Mouse (Mus musculus): ENCODE results near the gene Scn4b.

Gene Scn4b

GRCm38 (mm10) chr9:45122209-45122761 lies 15.9 kb upstream of the Scn4b start:
- no peak for ATAC-seq (ENCODE audit: insufficient number of reproducible peaks, low FRiP score, low TSS enrichment)

DNA sequence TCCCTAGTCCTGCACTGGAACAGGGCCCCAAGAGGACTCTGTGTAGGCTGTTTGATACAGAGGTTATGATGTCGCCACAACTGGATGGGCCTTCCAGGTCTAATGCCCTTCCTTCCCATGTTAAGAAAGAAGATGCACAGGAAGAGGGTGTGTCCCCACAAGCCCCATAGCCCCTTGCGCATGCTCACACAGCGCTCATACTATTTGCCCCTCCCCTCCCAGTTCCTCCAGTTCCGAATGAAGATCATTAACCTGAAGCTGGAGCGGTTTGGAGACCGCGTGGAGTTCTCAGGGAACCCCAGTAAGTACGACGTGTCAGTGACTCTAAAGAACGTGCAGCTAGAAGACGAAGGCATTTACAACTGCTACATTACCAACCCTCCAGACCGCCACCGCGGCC lies 13.0 kb upstream of the Scn4b start:
- ATAC-seq (ENCODE audit: insufficient number of reproducible peaks, low FRiP score, low TSS enrichment): no peak

- ATAC-seq (ENCODE audit: insufficient number of reproducible peaks, low FRiP score, low TSS enrichment): no peak
Measured at GRCm38 (mm10) chr9:45126941-45127340, 11.3 kb upstream of the Scn4b start.

- no peak for ATAC-seq (ENCODE audit: insufficient number of reproducible peaks, low FRiP score, low TSS enrichment)
Measured at GRCm38 (mm10) chr9:45130119-45130518, 8.1 kb upstream of the Scn4b start.

GRCm38 (mm10) chr9:45133484-45134310 lies 4.5 kb upstream of the Scn4b start:
- ATAC-seq (ENCODE audit: insufficient number of reproducible peaks, low FRiP score, low TSS enrichment): 0 out of 2 replicates have a peak, but pooled peaks have one; percentile 65

DNA sequence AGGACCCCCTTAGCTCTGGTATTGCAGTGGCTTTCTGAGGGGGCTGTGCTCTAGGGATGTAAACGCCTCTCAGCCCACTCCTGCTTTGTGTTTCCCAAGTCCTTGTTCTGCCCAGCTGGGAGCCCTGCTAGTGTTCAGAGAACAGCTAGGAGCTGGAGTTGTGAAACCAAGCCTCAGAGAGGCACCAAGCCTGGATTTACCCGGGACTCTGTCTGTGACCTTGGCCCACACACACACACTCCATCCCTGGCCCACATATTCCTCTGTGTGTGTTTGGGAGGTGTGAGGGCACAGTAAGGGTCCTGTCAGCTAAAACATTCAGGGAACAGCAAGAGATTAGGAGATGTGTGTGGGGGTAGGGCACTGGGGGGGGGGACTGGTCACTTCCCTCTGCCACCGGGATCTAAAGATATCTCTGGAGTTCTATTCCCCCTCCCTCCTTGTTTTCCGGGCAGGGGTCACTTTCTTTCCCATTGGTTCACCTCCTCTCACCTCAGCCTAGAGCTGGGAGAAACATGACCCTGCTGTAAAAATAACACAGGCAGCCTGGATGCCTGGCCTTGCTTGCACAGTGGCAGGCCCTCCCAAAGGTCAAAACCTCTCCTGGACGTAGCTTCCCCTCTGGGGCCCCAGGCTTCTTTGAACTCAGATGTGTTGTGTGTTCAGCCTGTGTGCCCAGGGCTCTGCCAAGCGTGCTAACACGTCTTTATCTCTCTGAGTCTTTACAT lies 1.6 kb upstream of the Scn4b start:
- ATAC-seq (ENCODE audit: insufficient number of reproducible peaks, low FRiP score, low TSS enrichment): no peak

DNA sequence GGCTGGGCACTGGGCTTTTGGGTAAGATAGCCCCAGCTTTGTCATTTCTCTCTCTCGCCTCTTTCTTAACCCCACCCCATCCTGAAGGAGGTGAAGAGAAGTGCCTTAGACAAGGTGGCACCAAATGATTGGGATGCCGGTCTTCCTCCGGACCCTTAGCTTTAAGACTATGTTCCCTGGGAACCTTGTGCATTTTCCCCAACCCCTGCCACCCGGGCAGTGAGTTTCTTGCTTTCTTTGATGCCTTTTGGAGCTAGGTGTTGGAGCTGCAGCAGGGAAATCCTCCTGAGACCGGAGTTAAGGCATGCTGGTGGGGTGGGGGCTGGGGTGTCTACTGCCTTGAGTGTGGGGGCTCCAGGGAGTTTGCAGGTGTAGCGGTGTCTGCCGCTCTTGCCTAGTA lies 887 bp downstream of the Scn4b start:
- ATAC-seq (ENCODE audit: insufficient number of reproducible peaks, low FRiP score, low TSS enrichment): no peak

GRCm38 (mm10) chr9:45140945-45141344 lies 2.8 kb downstream of the Scn4b start:
- ATAC-seq (ENCODE audit: insufficient number of reproducible peaks, low FRiP score, low TSS enrichment): no peak

- ATAC-seq (ENCODE audit: insufficient number of reproducible peaks, low FRiP score, low TSS enrichment): no peak
Measured at GRCm38 (mm10) chr9:45142686-45143085, 4.5 kb downstream of the Scn4b start.

GRCm38 (mm10) chr9:45145533-45146266 lies 7.5 kb downstream of the Scn4b start:
- ATAC-seq (ENCODE audit: insufficient number of reproducible peaks, low FRiP score, low TSS enrichment): peak; percentile 24; the same call in 1 of the 2 replicates

- ATAC-seq (ENCODE audit: insufficient number of reproducible peaks, low FRiP score, low TSS enrichment): peak; percentile 13; the same call in 1 of the 2 replicates
Measured at GRCm38 (mm10) chr9:45146267-45146597, 8.0 kb downstream of the Scn4b start.

DNA sequence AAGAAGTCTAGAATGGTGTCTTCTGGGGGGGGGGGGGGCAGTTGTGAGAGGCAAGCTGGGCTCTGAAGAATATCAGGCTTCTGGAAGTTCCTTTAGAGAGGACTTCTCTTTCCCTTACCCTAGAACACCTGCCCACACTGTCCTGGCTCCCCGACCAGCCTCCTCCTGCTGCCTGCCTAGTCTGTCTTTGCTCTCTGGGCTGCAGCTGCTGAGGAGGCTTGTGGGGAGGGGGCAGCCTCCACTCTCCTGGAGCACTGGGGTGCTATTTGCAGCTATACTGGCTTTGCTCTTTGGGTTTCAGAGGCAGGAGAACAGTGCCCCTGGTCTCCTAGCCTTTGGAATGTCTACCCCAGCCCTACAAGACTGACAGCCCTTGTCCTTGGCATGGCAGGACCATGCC lies 12.7 kb downstream of the Scn4b start:
- ATAC-seq (ENCODE audit: insufficient number of reproducible peaks, low FRiP score, low TSS enrichment): no peak

- ATAC-seq (ENCODE audit: insufficient number of reproducible peaks, low FRiP score, low TSS enrichment): no peak
Measured at GRCm38 (mm10) chr9:45153361-45153760, 15.2 kb downstream of the Scn4b start.

DNA sequence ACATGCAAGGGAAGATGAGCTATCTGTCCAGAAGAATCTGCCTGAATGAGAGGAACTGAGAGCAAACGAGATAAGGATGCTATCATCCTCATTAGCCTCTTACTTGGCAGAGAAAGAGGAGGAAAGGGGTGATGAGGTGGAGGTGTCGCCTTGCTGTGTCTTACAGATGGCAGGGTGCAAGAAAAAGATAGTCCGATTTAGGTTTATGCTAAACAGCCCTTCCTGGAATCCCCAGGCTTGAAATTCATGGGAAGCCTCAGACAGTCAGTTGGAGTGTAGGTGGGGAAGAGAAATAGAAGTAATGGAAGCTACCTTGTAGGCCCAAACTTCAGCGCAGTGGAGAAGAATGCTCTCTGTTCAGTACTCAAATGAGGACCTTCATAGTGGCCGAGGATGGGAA lies 29.7 kb downstream of the Scn4b start:
- ATAC-seq (ENCODE audit: insufficient number of reproducible peaks, low FRiP score, low TSS enrichment): no peak

- no peak for ATAC-seq (ENCODE audit: insufficient number of reproducible peaks, low FRiP score, low TSS enrichment)
Measured at GRCm38 (mm10) chr9:45170150-45170549, 32.0 kb downstream of the Scn4b start.

DNA sequence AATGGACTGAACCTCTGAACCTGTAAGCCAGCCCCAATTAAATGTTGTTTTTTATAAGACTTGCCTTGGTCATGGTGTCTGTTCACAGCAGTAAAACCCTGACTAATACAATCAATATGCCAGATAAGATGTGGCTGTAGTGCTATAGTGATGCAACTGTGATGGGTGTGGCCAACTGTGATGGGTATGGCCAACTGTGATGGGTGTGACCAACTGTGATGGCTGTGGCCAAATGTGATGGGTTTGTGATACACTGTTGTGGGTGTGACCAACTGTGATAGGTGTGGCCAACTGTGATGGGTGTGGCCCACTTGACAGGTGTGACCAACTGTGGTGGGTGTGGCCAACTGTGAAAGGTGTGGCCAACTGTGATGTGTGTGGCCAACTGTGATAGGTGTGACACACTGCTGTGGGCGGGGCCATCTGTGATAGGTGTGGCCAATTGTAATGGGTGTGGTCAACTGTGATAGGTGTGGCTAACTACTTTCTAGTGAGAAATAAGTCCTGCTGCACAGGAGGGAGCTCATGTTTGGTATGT lies 32.9 kb downstream of the Scn4b start:
- no peak for ATAC-seq (ENCODE audit: insufficient number of reproducible peaks, low FRiP score, low TSS enrichment)

DNA sequence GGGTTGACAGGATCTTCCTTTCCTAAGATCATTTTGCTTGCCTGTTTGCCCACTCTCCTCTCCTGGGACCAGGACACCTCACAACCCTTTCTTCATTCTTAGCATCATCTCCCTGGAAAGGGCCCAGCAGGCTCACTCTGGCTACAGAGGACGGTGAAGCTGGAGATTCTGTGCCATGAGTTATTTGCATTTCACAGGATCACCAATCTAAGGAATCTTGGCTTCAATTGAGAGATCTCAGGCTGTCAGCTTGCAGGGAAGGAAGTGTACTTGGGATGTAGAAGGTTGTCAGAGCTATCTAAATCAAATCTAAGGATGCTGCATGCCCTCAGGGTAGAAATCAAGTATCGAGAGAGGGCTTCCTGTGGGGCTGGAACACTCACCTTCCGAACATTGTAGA lies 35.3 kb downstream of the Scn4b start:
- ATAC-seq (ENCODE audit: insufficient number of reproducible peaks, low FRiP score, low TSS enrichment): no peak

DNA sequence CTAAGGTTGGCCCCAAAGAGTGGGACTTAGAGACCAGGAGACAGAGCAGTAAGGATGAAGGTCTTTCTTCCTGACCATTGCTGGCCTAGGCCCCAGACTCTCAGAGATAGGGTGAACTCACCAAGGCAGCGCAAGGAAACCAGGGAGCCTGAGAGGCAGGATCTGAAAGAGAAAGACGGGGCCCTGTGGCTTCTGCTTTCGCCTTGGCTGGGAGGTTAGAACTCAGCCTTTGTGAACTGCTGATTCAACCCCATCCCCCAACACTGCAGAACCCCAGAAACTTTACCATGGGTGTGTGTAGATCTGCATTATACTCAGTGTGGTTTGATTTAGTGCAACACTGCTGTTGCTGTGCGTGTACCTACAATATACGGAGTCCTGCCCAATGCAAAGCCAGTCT lies 41.1 kb downstream of the Scn4b start:
- no peak for ATAC-seq (ENCODE audit: insufficient number of reproducible peaks, low FRiP score, low TSS enrichment)

GRCm38 (mm10) chr9:45181770-45182169 lies 43.6 kb downstream of the Scn4b start, which contains the start of gene BC049352:
TSS of gene BC049352 (plus strand) at chr9:45182007.
- no peak for ATAC-seq (ENCODE audit: insufficient number of reproducible peaks, low FRiP score, low TSS enrichment)

GRCm38 (mm10) chr9:45182521-45182920 lies 44.3 kb downstream of the Scn4b start:
- ATAC-seq (ENCODE audit: insufficient number of reproducible peaks, low FRiP score, low TSS enrichment): no peak
